Mouse (Mus musculus) CH12.LX (cell line): ENCODE data around the gene Smad6. TPM values are rescaled to one million over a fixed set of nuclear protein-coding genes. Genes with fewer than 3 reads are reported as not detected.

Experiments used
- DNase-seq: peaks from one replicate; pipeline ENCODE4 v3.0.0-alpha.2; 2013; ENCODE audit errors: extremely low read depth
- H3K27ac ChIP-seq: 2 replicates; pipeline ENCODE4 v1.5.1; 2012; ENCODE audit warnings: low read depth, mild to moderate bottlenecking, control low read depth, moderate library complexity; ENCODE audit not compliant: insufficient read depth
- H3K27me3 ChIP-seq: replicated peaks from 2 replicates; pipeline ENCODE3; 2012; ENCODE audit warnings: inconsistent platforms
- H3K36me3 ChIP-seq, 2 experiments: replicated peaks in 1 of 2; 2 replicates each; pipeline versions ENCODE3 to v1.6.1; 2012; ENCODE audit warnings: inconsistent platforms in 1 of 2, low read length in 1 of 2, mild to moderate bottlenecking in 1 of 2, mixed read lengths in 1 of 2, moderate library complexity in 1 of 2; ENCODE audit not compliant: control insufficient read depth in 1 of 2, insufficient read depth in 1 of 2
- H3K4me1 ChIP-seq, 2 experiments: 2 replicates each; pipeline ENCODE4 v1.6.1; 2012; ENCODE audit warnings: inconsistent platforms in 1 of 2, moderate library complexity in 1 of 2; ENCODE audit not compliant: insufficient read depth in 2 of 2, control insufficient read depth in 1 of 2
- H3K4me2 ChIP-seq: 2 replicates; pipeline ENCODE4 v1.6.1; 2012; ENCODE audit warnings: low read depth, mild to moderate bottlenecking, control low read depth; ENCODE audit not compliant: poor library complexity, insufficient read depth, severe bottlenecking
- H3K4me3 ChIP-seq, 3 experiments: fragments of 150-350 bp in 1 of 3; sonication (generic) in 1 of 3; replicated peaks in 1 of 3; 2 replicates each; pipeline versions ENCODE3 to v1.5.1; 2011 to 2012; ENCODE audit warnings: low read depth in 2 of 3, low read length in 2 of 3, mild to moderate bottlenecking in 2 of 3, moderate library complexity in 2 of 3, control low read depth in 1 of 3, improper control_type of control experiment in 1 of 3, inconsistent platforms in 1 of 3, mixed read lengths in 1 of 3; ENCODE audit not compliant: poor library complexity in 1 of 3
- H3K79me2 ChIP-seq: replicated peaks from 2 replicates; pipeline ENCODE4 v1.6.1; 2012; ENCODE audit warnings: mild to moderate bottlenecking, moderate library complexity; ENCODE audit not compliant: control insufficient read depth, poor library complexity, insufficient read depth, severe bottlenecking; ENCODE audit errors: extremely low read depth
- H3K9ac ChIP-seq: 2 replicates; pipeline ENCODE4 v1.6.1; 2012; ENCODE audit warnings: low read depth, mild to moderate bottlenecking, control low read depth, moderate library complexity; ENCODE audit not compliant: insufficient read depth
- H3K9me3 ChIP-seq: replicated peaks from 2 replicates; pipeline ENCODE3; 2012; ENCODE audit warnings: low read length, inconsistent platforms, mixed read lengths
- BHLHE40 ChIP-seq: IDR thresholded peaks from 2 replicates; pipeline ENCODE4 v1.6.1; 2011; ENCODE audit warnings: mild to moderate bottlenecking, low read depth, low read length, improper control_type of control experiment
- CHD2 ChIP-seq: IDR thresholded peaks from 2 replicates; pipeline ENCODE4 v1.6.1; 2011; ENCODE audit warnings: low read length, improper control_type of control experiment
- CTCF ChIP-seq, 2 experiments: IDR thresholded peaks in 1 of 2; conservative IDR thresholded peaks in 1 of 2; 2 replicates each; pipeline ENCODE4 v1.5.1; 2011 to 2012; ENCODE audit warnings: low read depth in 2 of 2, low read length in 2 of 2, improper control_type of control experiment in 1 of 2, inconsistent platforms in 1 of 2, mild to moderate bottlenecking in 1 of 2, moderate library complexity in 1 of 2
- E2F4 ChIP-seq: IDR thresholded peaks from 2 replicates; pipeline ENCODE4 v1.6.1; 2011; ENCODE audit warnings: low read depth, low read length, improper control_type of control experiment; ENCODE audit not compliant: insufficient replicate concordance
- ELF1 ChIP-seq: IDR thresholded peaks from 2 replicates; pipeline ENCODE4 v1.6.1; 2014; ENCODE audit warnings: low read depth, mild to moderate bottlenecking, inconsistent platforms, low read length, improper control_type of control experiment
- EP300 ChIP-seq: IDR thresholded peaks from 2 replicates; pipeline ENCODE4 v1.6.1; 2011; ENCODE audit warnings: low read length, improper control_type of control experiment
- IRF4 ChIP-seq: IDR thresholded peaks from 2 replicates; pipeline ENCODE4 v1.6.1; 2014; ENCODE audit warnings: low read depth, mild to moderate bottlenecking, inconsistent platforms, low read length, improper control_type of control experiment
- JUN ChIP-seq: IDR thresholded peaks from 2 replicates; pipeline ENCODE4 v1.6.1; 2011; ENCODE audit warnings: low read depth, mild to moderate bottlenecking, low read length, improper control_type of control experiment, moderate library complexity; ENCODE audit not compliant: insufficient read depth
- JUND ChIP-seq: conservative IDR thresholded peaks from 2 replicates; pipeline ENCODE4 v1.6.1; 2011; ENCODE audit warnings: low read depth, low read length, improper control_type of control experiment
- KAT2A ChIP-seq: IDR thresholded peaks from 2 replicates; pipeline ENCODE4 v1.6.1; 2012; ENCODE audit warnings: low read length, improper control_type of control experiment, inconsistent platforms; ENCODE audit not compliant: insufficient replicate concordance
- MAFK ChIP-seq: IDR thresholded peaks from 2 replicates; pipeline ENCODE4 v1.6.1; 2011; ENCODE audit warnings: low read length, improper control_type of control experiment; ENCODE audit not compliant: insufficient replicate concordance
- MAX ChIP-seq: IDR thresholded peaks from 2 replicates; pipeline ENCODE4 v1.6.1; 2011; ENCODE audit warnings: low read length, improper control_type of control experiment
- MEF2A ChIP-seq: IDR thresholded peaks from 2 replicates; pipeline ENCODE4 v1.6.1; 2014; ENCODE audit warnings: low read depth, mild to moderate bottlenecking, inconsistent platforms, low read length, improper control_type of control experiment, borderline replicate concordance
- MYC ChIP-seq: IDR thresholded peaks from 2 replicates; pipeline ENCODE4 v1.6.1; 2011; ENCODE audit warnings: low read depth, mild to moderate bottlenecking, improper control_type of control experiment, low read length
- NELFE ChIP-seq: IDR thresholded peaks from 2 replicates; pipeline ENCODE4 v1.6.1; 2011; ENCODE audit warnings: low read depth, low read length, improper control_type of control experiment
- NRF1 ChIP-seq: IDR thresholded peaks from 2 replicates; pipeline ENCODE4 v1.6.1; 2014; ENCODE audit warnings: low read depth, mild to moderate bottlenecking, inconsistent platforms, low read length, improper control_type of control experiment, moderate library complexity
- PAX5 ChIP-seq: IDR thresholded peaks from 2 replicates; pipeline ENCODE4 v1.6.1; 2012; ENCODE audit warnings: low read length, inconsistent platforms, mixed read lengths
- POLR2AphosphoS2 ChIP-seq: IDR thresholded peaks from 2 replicates; pipeline ENCODE4 v1.6.1; 2011; ENCODE audit warnings: low read depth, low read length, improper control_type of control experiment
- RAD21 ChIP-seq: IDR thresholded peaks from 2 replicates; pipeline ENCODE4 v1.6.1; 2011; ENCODE audit warnings: low read depth, mild to moderate bottlenecking, low read length, improper control_type of control experiment, moderate library complexity
- RCOR1 ChIP-seq: conservative IDR thresholded peaks from 2 replicates; pipeline ENCODE4 v1.6.1; 2012; ENCODE audit warnings: low read depth, mild to moderate bottlenecking, inconsistent platforms, low read length, improper control_type of control experiment
- SMC3 ChIP-seq: IDR thresholded peaks from 2 replicates; pipeline ENCODE4 v1.6.1; 2011; ENCODE audit warnings: low read depth, low read length, improper control_type of control experiment
- TBP ChIP-seq: conservative IDR thresholded peaks from 2 replicates; pipeline ENCODE4 v1.6.1; 2011; ENCODE audit warnings: low read depth, low read length, improper control_type of control experiment
- TCF12 ChIP-seq: IDR thresholded peaks from 2 replicates; pipeline ENCODE4 v1.6.1; 2014; ENCODE audit warnings: low read depth, mild to moderate bottlenecking, inconsistent platforms, low read length, improper control_type of control experiment
- UBTF ChIP-seq: IDR thresholded peaks from 2 replicates; pipeline ENCODE4 v1.6.1; 2012; ENCODE audit warnings: low read depth, mild to moderate bottlenecking, inconsistent platforms, low read length, improper control_type of control experiment, moderate library complexity
- USF2 ChIP-seq: conservative IDR thresholded peaks from 2 replicates; pipeline ENCODE4 v1.6.1; 2011; ENCODE audit warnings: low read depth, low read length, improper control_type of control experiment
- ZMIZ1 ChIP-seq: IDR thresholded peaks from 2 replicates; pipeline ENCODE4 v1.6.1; 2012; ENCODE audit warnings: low read depth, mild to moderate bottlenecking, inconsistent platforms, low read length, improper control_type of control experiment
- ZNF384 ChIP-seq: IDR thresholded peaks from 2 replicates; pipeline ENCODE4 v1.6.1; 2012; ENCODE audit warnings: low read depth, low read length, improper control_type of control experiment, inconsistent platforms
- dilution Hi-C: fragments of 300-500 bp; cut with MboI; formaldehyde crosslinking; loops from 2 replicates; pipeline ENCODE4 v1.14.3; 2020; ENCODE audit warnings: low sequenced_read_pairs; ENCODE audit not compliant: extremely low pct_unique_long_range_greater_than_20kb, extremely low pct_ligation_motif_present
- in situ Hi-C: fragments of 300-500 bp; cut with MboI; formaldehyde crosslinking; loops from 3 replicates; pipeline ENCODE4 v1.14.3; 2019; ENCODE audit warnings: low sequenced_read_pairs, low pct_ligation_motif_present, low pct_unique_long_range_greater_than_20kb, mixed read lengths
- polyA plus RNA-seq: library from polyadenylated mRNA; unstranded; fragments of >175 nt; gene quantifications from 2 replicates; pipeline ENCODE4 v1.2.1, GENCODE M21; 2012; ENCODE audit warnings: low read depth; ENCODE audit not compliant: insufficient read length
- total RNA-seq, 2 experiments: library from RNA; depleted of rRNA; stranded (reverse); fragments of 300-350 nt in 1 of 2; fragments of >200 nt in 1 of 2; gene quantifications; 2 replicates each; pipeline ENCODE4 v1.2.3; 2012 to 2014

The Smad6 gene
- total and polyA plus RNA-seq, 3 experiments = not detected

GRCm38 (mm10) chr9:63981371-63981770 is 40.5 kb downstream of the Smad6 start:
- H3K4me1 ChIP-seq = no peaks in the 10 kb centered on the region
- no peak overlapping the region for H3K4me3 ChIP-seq
- no peak overlapping the region for H3K4me2 ChIP-seq
- peaks cover 10% of the 10 kb centered on the region for H3K27me3 ChIP-seq
- no peaks in the 10 kb centered on the region for H3K36me3 ChIP-seq
- H3K79me2 ChIP-seq = no peaks in the 10 kb centered on the region
- no peak overlapping the region for H3K27ac ChIP-seq
- no peak overlapping the region for H3K9ac ChIP-seq
- no peak for DNase-seq
- in situ Hi-C loops = no loop called here
- dilution Hi-C loops = no loop called here
- H3K9me3 ChIP-seq = no peaks in the 10 kb centered on the region
- no peak for TF ChIP-seq IRF4
- TF ChIP-seq CTCF (conservative IDR thresholded peaks at IDR 0.05 in 1 of 2, IDR thresholded peaks at IDR 0.05 in 1 of 2; ENCODE audit: low read depth in 2 of 2, low read length in 2 of 2) = no peak
- TF ChIP-seq RAD21 = no peak
- no peak for TF ChIP-seq EP300
- TF ChIP-seq POLR2AphosphoS2 = no peak
- TF ChIP-seq ZNF384 = no peak
- no peak for TF ChIP-seq MEF2A
- TF ChIP-seq BHLHE40 = no peak
- TF ChIP-seq MAFK = no peak
- TF ChIP-seq MAX = no peak
- no peak for TF ChIP-seq ELF1
- no peak for TF ChIP-seq NELFE
- no peak for TF ChIP-seq NRF1
- TF ChIP-seq MYC = no peak
- TF ChIP-seq CHD2 = no peak
- no peak for TF ChIP-seq KAT2A

- Histone ChIP-seq H3K27ac (no peak overlapping the region), H3K4me2 (no peak overlapping the region), H3K4me3 (no peak overlapping the region), H3K4me1 (no peaks in the 10 kb centered on the region), H3K79me2 (no peaks in the 10 kb centered on the region)
- no peak for DNase-seq
- dilution Hi-C loops (no loop called here), in situ Hi-C loops (no loop called here)
- TF ChIP-seq BHLHE40 = no peak
- TF ChIP-seq RCOR1 = no peak
- TF ChIP-seq ZMIZ1 = no peak
- no peak for TF ChIP-seq CTCF (conservative IDR thresholded peaks at IDR 0.05 in 1 of 2, IDR thresholded peaks at IDR 0.05 in 1 of 2; ENCODE audit: low read depth in 2 of 2, low read length in 2 of 2)
- no peak for TF ChIP-seq ELF1
- TF ChIP-seq TBP = no peak
- TF ChIP-seq POLR2AphosphoS2 = no peak
- no peak for TF ChIP-seq PAX5
- no peak for TF ChIP-seq E2F4
- no peak for TF ChIP-seq USF2
- TF ChIP-seq UBTF = no peak
- no peak for TF ChIP-seq SMC3
- TF ChIP-seq JUN = no peak
- TF ChIP-seq TCF12 = no peak
- no peak for TF ChIP-seq JUND
- TF ChIP-seq, all 38 proteins: peak for 0
- no peaks in the 10 kb centered on the region for H3K36me3 ChIP-seq
- H3K9me3 ChIP-seq = no peaks in the 10 kb centered on the region
- no peak overlapping the region for H3K9ac ChIP-seq
- H3K27me3 ChIP-seq = peaks cover 12% of the 10 kb centered on the region
Measured at GRCm38 (mm10) chr9:63980179-63981086, 41.4 kb downstream of the Smad6 start.
